11 mouse cellular contexts compared by ENCODE assay signal in the genomic region with DNA sequence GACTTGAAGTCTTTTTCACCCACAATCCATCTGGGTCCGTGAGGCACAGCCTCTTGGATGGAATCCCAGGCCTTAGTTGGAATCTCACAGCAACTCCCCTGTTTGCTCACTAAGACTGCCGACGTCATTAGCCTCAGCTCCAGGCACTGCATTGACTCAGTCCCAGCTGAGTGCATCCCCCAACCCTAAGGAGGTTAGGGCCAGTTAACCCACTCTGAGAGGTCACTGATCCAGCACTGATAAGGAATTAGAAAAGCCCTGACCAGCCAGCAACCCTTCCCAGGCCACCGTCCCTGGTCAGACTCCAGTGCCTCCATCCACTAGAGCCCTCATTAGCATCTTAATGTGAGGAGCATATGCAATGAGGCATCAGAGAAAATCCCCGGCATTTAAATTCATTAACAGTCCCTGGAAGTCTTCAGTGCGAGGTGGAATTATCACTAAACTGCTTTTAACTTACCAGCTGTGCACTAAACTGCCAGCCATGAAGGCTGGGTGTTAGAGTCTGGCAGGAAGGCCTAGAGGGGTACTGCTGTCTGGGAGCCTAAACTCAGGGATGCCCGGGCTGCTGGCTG.
DNase-seq lines count a peak whose midpoint lies in the region; ATAC-seq and TF ChIP-seq lines count a peak whose summit lies in the region.
"Had no signal": no experiment of that assay in that cellular context is flagged by ENCODE, and none has a peak within 500 bp of the region (broad histone marks: within the 10 kb centered on the region; RNA-seq: fewer than 3 reads in every experiment).

No protein-coding gene starts in this region.

- H3K4me2 ChIP-seq in forebrain, embryonic 14.5 days (ENCODE audit: low read length) = peak overlapping the region; percentile 12; the same call in 1 of the 2 replicates
- peak overlapping the region; percentile 12; the same call in 1 of the 2 replicates for H3K4me2 ChIP-seq in neural tube, embryonic 12.5 days (replicated peaks)
- H3K4me2 ChIP-seq: liver, embryonic 13.5 days had no signal

- 1% methylated on average over 7 of the region's 7 CpGs for WGBS in forebrain, embryonic 14.5 days
- 15% methylated on average over 7 of the region's 7 CpGs for WGBS in neural tube, embryonic 12.5 days

- no peaks in the 10 kb centered on the region for H3K36me3 ChIP-seq in forebrain, embryonic 14.5 days (ENCODE audit: control insufficient read depth, insufficient read depth, low read length)
- no peaks in the 10 kb centered on the region for H3K36me3 ChIP-seq in neural tube, embryonic 12.5 days
- H3K36me3 ChIP-seq: liver, embryonic 13.5 days had no signal

- peak; percentile 30 for DNase-seq in embryo, embryonic 10.5 days (ENCODE audit: low spot score)
- no peak for DNase-seq in embryo, embryonic 11 days
- DNase-seq in forebrain, embryonic 14.5 days (ENCODE audit: low spot score) = peak; percentile 90
- DNase-seq in layer of hippocampus, adult 2 months (ENCODE audit: low spot score in 2 of 2) = peak; percentile 35 to 83
- DNase-seq in thymus, postnatal 10 days (ENCODE audit: low spot score in 2 of 2) = no peak
- no peak for DNase-seq in cerebellum, postnatal 10 days
- DNase-seq: kidney, adult 9 months; liver, embryonic 13.5 days had no signal

- H3K4me3 ChIP-seq in forebrain, embryonic 14.5 days (ENCODE audit: low read depth, low read length) = no peak overlapping the region
- H3K4me3 ChIP-seq in layer of hippocampus, adult 2 months = no peak overlapping the region
- no peak overlapping the region for H3K4me3 ChIP-seq in neural tube, embryonic 12.5 days
- H3K4me3 ChIP-seq: liver, embryonic 13.5 days had no signal

- no peak for TF ChIP-seq CTCF in layer of hippocampus, adult 2 months (conservative IDR thresholded peaks at IDR 0.05)

- ATAC-seq in forebrain, embryonic 14.5 days = peak; percentile 91
- peak; percentile 63; the same call in 1 of the 2 replicates for ATAC-seq in neural tube, embryonic 12.5 days (ENCODE audit: low FRiP score, low read depth)
- ATAC-seq in megakaryocyte progenitor cell, adult 5-6 weeks (replicated peaks; ENCODE audit: poor library complexity) = no peak
- ATAC-seq: Patski had no signal

- H3K27me3 ChIP-seq in forebrain, embryonic 14.5 days (replicated peaks; ENCODE audit: control insufficient read depth, insufficient read depth, low read length) = peaks cover 3% of the 10 kb centered on the region; the same call in 1 of the 2 replicates
- H3K27me3 ChIP-seq in neural tube, embryonic 12.5 days (replicated peaks) = peaks cover 29% of the 10 kb centered on the region
- H3K27me3 ChIP-seq: liver, embryonic 13.5 days had no signal

- peak overlapping the region; percentile 78 for H3K27ac ChIP-seq in forebrain, embryonic 14.5 days (ENCODE audit: low read depth, low read length)
- no peak overlapping the region for H3K27ac ChIP-seq in layer of hippocampus, adult 2 months
- H3K27ac ChIP-seq in neural tube, embryonic 12.5 days = no peak overlapping the region
- H3K27ac ChIP-seq: liver, embryonic 13.5 days had no signal

- peaks cover 16% of the 10 kb centered on the region for H3K4me1 ChIP-seq in forebrain, embryonic 14.5 days (ENCODE audit: control insufficient read depth, insufficient read depth, low read length)
- peaks cover 11% of the 10 kb centered on the region for H3K4me1 ChIP-seq in neural tube, embryonic 12.5 days
- H3K4me1 ChIP-seq: liver, embryonic 13.5 days had no signal

- H3K9ac ChIP-seq in forebrain, embryonic 14.5 days (ENCODE audit: low read length) = no peak overlapping the region
- H3K9ac ChIP-seq in neural tube, embryonic 12.5 days = no peak overlapping the region
- H3K9ac ChIP-seq: liver, embryonic 13.5 days had no signal

- H3K9me3 ChIP-seq in forebrain, embryonic 14.5 days (replicated peaks; ENCODE audit: control insufficient read depth, low read length) = no peaks in the 10 kb centered on the region
- no peaks in the 10 kb centered on the region for H3K9me3 ChIP-seq in neural tube, embryonic 12.5 days
- H3K9me3 ChIP-seq: liver, embryonic 13.5 days had no signal

Comparison
In these comparisons a context has a peak if more than half of its experiments do, and no peak if none do; other contexts are left out.
1. DNase-seq: peak in embryo, embryonic 10.5 days (single experiment), forebrain, embryonic 14.5 days (single experiment) and layer of hippocampus, adult 2 months (2 of 2); none in embryo, embryonic 11 days (single experiment), thymus, postnatal 10 days (0 of 2) and cerebellum, postnatal 10 days (0 of 2).